Mouse (Mus musculus) heart, adult 18-20 months (tissue): ENCODE data around the gene Fasn. TPM values are rescaled to one million over a fixed set of nuclear protein-coding genes. Genes with fewer than 3 reads are reported as not detected.

Experiments
- DNase-seq, 2 experiments: peaks; one replicate each; pipeline ENCODE4 v3.0.0; 2021 to 2022; ENCODE audit warnings: mixed read lengths in 1 of 2
- total RNA-seq, 2 experiments: library from RNA; stranded (reverse); gene quantifications; 2 replicates each; pipeline ENCODE4 v1.2.3; 2021

The Fasn gene
- total RNA-seq, 2 experiments from 2014 or later = 41.4 to 258 TPM

DNA sequence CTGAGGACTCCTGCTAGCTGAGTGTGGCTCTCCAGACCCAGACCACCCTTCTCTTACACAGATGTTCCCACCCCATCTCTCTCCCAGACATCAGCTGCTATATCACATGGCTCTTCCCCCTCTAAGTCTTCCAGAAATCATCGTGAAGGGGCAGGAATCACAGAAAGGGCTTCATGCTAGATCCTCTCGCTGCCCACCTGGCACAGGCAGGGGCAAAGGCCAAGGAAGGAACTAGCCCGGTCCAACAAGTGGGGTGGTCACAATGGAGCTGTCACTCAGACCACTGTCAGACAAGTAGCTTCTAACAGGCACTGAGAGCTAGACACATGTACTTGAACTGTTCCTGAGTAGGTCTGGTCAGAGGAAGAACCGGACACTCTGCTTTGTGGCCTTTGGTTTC is 4.1 kb upstream of the Fasn start:
- no peak for DNase-seq

DNA sequence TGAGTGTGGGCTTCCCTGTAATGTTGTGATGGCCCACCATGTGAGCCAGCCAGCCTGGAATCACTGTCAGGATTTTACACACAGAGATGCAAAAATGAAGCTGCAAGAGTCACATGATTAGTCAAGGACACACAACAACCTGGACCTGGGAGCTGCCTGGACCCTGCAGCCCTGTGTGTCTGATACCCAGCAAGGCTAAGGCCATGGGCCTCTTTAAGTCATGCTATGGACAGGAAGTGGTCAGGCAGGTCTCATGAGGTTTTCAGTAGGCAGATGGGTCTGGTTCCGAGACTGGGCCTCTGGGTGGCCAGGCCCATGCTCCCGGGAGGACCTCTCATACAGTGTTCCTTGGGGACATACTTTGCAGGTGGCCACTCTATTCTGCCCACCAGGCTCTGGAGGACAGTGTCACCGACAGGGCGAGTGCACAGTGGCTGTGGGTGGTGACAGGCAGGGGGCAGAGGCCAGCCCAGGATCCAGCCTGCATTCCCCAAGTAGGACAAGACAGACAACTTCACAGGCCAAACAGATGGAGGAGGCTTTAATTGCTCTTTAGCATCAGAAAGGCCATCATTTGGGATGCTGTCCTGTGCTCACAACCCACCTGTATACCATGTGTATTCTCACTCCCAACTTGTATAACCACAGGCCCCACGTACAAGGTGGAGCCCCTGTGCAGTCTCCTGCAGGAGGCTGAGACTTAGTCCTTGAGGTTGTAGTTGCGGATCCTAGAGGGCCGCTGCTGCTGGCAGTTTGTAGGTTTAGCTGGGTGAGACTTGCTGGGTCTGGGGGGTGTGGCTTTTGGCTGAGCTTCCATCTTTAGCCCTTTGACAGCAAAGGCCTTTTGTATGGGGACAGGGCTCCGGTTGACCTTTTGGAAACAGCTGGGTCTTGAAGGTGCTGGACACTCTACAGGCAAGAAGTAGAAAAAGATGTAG is 1.9 kb upstream of the Fasn start:
- DNase-seq = no peak

DNA sequence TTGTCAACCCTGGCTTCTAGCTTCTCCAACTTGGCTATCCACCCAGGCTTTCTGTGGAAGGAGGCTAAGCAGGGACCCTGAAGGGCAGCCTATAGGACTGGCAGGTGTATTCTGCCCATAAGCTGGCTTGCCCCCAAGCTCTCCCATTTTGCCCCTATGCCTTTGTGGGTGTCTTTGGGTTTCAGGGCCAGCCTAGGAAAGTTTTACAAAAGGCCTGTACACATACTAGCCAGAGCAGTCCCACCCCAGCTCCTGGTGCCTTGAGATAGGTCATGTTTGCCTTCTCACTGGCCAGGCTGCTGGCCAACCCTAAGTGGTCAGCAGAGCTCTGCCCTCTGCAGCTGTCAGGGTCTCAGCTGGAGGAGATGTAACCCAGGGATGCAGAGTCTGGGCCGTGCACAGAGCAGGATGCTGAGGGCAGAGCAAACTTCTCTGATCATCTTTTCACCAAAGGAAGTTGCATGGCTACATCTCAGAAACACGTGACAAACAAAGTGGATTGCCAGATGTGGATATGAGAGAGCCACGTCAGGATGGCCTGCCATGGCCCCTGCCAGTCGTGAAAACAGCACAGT is 1.0 kb upstream of the Fasn start:
- peak in 1 of 2 experiments; percentile 23 for DNase-seq

DNA sequence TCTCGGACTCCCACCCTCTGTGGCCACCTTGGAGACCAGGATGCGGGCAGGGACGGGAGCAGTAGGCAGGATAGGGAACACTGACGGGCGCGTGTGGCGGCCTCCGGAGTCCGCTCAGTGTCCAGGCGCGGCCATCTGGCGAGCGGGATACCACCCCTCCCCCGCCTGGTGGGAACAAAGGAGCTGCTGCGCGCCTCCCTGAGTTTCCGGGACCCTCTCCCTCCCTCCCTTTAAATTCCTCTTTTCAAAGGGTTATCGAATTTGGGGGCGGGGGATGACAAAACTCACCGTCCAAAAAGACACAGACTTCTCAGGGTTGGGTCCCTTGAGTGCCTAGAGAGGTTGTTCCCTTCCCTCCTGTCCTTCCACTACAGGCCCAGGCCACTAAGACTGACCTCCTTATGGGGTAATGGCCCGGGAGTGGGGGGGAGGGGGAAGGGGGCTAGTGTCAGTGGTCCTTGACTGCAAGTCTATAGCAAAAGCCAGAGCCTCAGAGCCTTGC is 491 bp upstream of the Fasn start:
- no peak for DNase-seq

DNA sequence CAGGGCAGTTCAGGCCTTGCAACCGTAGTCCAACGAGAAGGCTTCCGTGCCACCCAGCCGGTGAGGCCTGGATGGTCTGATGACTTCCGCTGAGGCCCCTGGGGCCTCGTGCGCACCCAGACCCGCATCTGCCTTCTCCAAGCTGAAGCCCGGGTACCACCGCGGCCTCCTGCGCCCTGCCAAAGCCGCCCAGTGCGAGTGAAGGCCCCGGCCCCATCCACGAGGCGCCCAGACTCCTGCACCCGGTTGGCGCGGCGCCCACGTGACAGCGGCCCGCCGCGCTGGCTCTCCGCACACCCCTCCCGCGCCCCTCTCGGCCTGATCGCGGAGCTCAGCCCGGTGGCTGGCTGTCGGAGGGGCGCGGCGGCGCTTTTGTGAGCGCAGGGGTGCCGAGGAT is 798 bp downstream of the Fasn start:
- DNase-seq = no peak

DNA sequence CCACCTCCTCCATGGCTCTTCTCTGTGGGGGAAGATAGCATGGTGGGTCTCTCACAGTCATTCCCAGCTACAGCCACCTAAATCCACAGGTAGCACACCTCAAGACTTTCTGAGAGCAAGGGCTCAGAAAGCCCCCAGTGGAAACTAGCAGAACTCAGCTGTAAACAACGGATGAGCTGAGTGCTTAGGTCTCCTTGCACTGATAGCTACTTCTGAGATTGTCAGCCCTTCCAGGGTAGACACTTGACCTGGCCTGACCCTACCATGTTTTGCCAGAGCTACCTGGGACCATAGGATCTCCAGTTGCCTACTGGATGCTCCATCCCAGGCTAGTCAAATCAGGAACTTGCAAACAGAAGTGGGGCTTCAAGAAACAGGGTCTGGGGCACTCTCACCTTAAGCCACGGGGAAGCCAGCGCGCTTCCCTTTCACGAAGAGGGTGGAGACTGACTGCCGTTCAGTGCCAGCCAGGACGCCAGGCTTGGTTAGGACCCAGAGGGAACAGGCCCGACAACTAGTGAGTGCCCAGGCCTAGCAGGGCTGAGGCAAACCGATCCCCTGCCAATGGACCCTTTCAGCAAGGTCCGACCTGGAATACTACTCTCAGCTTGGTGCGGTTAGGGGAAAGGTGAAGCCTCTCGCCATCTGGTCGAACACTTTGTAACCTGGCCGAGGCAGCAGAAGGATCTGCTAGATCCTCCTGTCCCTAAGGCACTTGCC is 1.4 kb downstream of the Fasn start:
- no peak for DNase-seq

DNA sequence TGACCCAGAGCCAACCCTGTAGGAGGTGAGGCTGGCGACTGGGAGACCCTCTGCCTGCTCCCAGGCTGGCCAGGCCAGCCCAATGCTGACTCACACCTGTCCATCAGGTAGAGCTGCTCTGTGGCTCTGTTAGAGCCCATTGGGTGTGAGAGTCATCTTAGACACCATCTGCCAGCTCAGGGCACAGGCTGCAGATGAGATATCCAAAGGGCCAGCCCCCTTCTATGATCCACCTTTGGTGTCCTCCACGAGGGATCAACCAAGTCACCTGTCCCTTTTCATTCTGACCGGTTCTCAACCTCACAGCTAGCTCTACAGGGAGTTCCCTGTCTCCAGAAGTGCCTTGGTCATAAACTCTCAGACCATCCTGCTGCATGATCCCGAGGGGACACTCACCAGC is 2.0 kb downstream of the Fasn start:
- no peak for DNase-seq

DNA sequence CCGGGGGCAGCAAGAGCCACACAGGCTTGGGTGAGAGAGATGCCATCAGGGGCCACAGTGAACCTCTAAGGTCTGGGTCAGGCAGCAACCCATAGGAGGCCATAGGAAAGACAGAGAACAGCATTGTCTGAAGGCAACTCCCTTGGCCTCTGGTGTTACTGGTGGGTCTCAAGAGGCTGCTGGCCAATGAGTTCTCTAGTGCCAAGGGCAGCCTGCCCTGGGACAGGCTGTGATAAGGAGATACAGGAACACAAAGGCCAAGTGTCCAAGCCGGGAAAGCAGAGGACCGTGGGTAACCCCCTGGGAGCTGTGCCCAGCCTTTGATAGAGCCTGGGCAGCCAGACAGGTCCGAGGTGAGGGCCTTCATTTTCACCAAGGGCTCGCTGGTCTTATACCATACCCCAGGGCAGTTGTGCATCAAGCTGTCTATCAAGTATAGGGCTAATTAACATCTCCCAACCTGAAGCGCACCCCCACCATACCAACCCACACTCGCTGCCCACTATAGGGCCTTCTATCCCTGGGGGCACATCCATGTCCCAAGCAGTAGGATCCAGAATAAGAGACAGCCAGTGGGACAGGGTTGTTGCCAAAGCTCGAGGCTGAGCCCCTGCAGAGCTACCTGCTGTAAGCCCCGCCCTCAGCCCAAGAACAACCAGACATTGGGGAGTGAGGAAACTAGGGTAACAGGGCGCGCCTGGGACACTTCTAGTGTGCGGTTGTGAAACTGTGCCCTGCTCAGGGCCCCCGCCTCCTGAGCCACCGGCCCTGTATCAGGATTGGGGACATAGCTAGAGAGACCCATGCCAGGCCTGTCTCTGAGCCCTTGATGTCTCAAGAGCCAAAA is 3.0 kb downstream of the Fasn start:
- peak; percentile 29 to 36 for DNase-seq

DNA sequence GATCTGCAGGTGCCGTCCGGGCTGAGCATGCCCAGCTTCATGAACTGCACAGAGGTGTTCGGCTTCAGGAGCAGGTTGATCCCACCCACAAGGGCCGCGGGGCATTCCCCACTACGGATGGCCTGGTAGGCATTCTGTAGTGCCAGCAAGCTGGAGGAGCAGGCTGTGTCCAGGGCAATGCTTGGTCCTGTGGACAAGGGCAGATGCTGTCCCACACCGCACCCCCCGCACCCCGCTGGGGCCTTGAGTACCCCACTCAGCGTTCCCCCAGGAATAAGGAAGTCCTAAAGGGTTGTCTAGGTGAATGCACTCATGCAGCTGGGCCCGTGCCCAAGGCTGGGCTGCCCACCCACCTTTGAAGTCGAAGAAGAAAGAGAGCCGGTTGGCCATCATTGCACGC is 3.8 kb downstream of the Fasn start:
- no peak for DNase-seq

DNA sequence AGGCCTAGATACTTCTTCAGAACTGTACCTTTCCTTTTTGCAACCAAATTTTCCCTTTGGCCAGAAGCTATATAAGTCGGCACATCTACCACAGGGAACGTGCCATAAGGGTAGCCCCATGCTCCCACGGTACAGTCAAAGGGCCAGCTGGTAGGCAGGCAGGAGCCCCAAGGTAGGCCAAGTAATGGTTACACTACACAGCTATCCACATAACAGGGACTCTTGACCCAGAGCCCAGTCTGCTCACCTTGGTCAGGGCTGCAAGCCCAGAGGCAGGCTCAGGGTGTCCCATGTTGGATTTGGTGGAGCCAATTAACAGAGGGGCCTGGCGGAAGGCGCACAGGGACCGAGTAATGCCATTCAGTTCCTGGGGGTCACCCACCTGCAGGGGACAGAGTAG is 4.8 kb downstream of the Fasn start:
- DNase-seq = no peak

DNA sequence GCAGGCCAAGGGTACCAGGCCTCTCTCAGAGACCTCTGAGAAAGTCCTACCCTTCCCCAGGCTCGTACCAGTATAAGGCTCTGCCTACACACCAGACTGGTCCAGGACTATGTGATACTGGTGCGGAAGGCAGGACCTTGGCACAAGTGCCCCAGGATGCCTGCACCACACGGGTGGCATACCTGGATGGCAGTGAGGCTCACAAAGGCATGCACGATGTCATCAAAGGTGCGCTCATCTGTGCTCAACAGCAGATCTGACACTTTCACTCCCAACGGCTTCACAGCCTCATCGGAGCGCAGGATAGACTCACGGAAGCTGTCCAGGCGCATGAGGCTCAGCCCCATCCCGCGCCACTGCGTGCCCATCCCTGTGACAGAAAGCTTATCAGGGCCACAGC is 6.1 kb downstream of the Fasn start:
- no peak for DNase-seq

DNA sequence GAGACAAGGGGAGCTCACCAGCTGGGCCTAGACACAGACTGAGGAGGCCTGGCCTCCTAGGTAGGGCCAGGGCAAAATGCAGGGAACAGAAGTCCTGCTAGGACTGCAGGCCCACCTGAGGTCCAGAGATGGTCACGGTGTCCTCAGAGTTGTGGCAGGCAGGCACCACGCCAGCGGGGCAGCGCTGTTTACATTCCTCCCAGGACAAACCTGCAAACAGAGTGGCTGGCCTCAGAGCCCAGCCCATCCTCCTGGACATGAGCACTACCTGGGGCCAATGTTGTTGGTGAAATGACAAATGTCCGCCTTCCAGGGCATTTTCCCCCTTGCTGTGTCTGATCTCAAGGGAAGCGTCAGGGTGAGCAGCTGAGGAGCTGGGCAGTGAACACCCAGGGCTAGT is 7.0 kb downstream of the Fasn start:
- no peak for DNase-seq

DNA sequence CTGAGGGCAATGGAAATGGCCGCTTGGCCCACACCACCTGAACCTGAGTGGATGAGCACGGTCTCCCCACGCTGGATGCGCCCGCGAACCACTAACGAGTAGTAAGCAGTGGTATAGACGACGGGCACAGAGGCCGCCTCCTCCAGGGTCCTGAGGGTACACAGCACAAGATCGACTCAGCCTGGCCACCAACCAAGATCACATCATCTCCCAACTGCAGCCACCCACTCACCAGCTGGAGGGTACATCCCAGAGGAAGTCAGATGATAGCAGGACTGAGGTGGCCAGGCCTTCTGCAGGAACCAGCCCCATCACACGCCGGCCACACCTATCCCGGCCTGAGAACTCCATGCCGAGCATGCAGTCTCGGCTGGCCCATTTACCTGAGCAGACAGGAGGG is 12.3 kb downstream of the Fasn start:
- no peak for DNase-seq

DNA sequence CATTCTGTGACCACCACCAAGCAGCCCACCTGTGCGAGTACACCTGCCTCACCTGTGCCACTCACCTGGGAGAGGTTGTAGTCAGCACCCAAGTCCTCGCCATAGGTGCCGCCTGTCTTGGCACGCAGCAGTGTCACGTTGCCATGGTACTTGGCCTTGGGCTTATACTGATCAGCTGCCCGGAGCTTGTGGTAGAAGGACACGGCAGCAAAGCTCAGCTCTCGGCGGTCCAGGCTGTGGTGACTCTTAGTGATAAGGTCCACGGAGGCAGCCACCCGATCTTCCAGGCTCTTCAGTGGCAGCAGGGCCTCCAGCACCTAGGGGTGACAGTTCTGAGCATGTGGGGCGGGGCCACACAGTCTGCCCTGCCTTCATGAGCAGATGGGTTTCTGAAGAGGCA is 16.3 kb downstream of the Fasn start:
- DNase-seq = no peak

DNA sequence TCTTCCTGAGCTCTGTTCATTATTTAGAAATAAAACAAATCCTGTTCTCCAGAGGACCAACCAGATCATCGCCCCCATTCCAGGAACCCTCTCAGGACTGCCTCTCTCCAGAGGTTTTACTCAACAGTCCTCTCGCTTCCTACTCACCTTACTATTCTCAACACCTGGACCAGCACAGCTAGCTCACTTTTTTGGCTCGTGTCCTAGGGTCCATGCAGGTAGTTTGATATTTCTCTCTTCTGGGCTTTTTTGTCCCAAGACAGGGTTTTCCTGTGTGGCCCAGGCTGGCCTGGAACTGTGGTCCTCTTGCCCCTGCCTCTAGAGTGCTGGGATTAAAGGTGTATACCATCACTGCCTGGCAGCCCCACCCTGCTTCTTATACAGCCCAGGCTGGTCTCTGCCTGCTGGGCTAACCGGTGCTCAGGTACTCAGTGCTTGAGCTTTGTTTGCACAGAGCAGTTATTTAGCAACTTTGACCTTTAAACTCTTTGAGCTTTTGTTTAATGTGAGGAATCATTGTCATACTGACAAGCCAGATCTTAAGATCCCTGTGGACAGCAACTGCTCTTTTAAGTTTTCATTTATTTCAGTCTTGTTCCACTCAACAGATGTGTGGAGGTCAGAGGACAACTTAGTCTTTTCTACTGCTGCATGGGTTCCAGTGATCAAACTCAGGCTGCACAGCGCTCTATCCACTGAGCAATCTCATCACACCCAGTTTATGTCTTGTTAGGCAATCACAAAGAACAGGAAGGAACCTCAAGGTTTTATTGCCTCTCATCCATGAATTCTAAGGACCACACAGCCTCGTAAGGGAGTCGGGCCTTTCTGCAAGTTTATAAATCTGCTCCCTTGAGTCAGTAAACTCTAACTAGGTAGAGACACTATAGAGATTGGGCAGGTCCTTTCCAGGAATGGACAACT is 18.7 kb downstream of the Fasn start:
- no peak for DNase-seq

DNA sequence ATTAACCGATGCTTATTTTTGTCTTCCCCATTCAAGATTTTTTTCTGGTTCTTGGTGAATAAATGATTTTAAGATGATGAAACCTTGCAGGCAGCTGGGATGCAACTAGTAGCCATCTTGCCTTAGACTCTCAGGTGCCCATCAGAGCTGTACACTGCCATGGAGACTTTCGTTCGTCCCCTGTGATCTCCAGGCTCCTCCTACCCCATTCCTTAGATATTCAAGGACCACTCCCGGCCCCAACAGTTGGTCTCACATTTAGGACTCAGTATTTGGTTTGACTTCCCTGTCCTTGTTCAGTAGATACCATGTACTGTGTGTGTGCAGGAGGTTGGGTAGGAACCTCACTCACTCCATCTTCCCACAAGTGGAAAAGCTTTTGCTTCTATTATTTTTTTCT is 19.6 kb downstream of the Fasn start:
- no peak for DNase-seq

DNA sequence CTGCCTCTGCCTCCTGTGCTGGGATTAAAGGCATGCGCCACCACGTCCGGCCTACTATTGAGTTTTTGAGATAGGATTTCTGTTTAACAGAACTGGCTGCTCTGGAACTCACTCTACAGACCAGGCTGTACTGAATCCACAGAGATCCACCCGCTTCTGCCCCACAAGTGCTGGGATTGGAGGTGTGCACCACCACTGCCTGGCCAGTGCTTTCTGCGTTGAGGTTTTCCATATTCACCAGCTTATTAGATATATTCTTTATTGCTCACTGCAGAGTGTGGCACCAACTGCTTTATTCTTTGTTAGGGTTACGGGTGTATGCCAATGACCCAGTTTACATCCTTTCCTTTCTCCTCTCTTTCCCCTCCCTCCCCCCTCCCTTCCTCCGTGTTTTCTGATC is 20.1 kb downstream of the Fasn start:
- DNase-seq = no peak

DNA sequence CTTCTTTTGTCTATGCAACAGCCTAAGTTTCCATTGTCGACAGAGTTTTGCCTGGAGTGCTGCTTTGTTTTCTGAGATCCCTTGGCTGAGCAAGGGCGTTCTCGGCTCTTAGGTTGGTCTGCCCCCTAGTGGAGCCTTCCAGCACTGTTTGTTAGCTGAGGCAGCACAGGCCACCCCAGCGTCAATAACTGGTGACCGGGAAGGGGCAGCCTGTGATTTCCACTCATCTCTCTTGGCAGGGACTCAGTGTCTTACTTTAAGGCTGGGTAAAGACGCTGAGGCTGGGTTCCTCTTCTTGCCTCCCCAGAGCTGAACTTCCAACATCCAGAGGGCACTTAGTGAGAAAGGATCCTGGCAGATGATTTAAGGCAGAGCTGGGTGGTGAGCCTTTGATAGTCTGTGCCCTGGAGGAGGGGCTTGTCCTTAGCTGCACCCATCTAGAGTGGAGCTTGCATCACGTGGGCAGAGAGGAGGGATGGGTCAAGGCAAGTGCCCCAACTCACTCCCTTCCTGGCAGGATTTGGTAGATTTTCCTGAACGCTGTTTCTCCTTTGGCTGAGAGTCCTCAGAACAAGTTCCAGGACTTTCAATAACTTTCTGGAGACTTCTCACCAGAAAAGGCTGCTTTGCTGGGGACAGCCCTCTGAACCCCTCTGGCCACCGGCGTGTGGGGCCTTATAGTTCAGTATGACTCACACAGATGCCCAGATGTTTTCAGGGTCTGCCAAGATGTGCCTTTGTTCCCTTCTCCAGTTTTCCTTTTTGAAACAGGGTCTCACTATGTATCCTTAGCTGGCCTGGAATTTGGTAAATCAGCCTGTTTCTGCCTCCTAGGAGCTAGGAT is 24.1 kb downstream of the Fasn start:
- DNase-seq = peak; percentile 92 to 95

DNA sequence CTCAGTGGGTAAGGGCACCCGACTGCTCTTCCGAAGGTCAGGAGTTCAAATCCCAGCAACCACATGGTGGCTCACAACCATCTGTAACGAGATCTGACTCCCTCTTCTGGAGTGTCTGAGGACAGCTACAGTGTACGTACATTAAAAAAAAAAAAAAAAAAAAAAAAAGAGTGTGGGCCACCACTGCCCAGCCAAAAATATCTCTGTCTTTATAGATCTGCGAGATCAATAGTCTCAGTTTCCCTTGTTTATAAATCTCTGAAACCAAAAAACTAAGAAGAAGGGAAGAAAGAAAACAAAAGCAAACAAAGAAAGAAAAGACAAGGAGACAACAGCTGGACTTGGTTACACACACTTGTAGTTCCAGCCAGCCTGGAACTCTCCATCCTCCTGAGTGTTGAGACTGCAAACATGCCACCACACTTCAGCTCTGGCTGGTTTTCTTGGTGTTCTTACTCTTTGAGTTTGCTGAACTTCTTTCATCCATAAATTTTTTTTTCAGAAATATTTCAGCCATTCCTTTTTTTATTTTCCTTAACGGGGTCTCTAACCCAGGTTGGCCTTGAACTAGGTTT is 24.9 kb downstream of the Fasn start:
- no peak for DNase-seq

DNA sequence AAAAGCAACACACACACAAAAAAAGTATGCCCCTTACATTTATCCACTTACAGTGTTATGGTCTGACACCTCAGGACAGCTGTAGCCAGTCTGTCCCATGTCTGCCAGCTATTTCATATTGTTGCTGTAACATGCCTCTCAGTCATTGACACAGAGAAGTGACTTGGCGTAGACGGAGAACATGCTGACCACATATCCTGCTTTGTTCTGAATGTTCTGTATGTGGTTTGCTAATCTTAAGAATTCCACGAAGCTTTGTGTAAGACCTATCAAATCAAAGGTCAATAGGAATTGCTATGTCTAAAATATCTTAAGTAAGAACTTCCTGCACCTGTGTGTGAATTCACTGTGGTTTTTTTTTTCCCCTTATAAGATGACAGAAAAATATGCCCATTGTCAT is 26.1 kb downstream of the Fasn start:
- no peak for DNase-seq
